Mouse (Mus musculus): ENCODE results near the gene Tssk4. TPM values are rescaled to one million over a fixed set of nuclear protein-coding genes. Genes with fewer than 3 reads are reported as not detected.

The Tssk4 gene
- total RNA-seq, 2 experiments from 2014 or later = 1.4 to 2.0 TPM

- no peak for DNase-seq (ENCODE audit: low spot score in 2 of 2)
Measured at GRCm38 (mm10) chr14:55642679-55643059, 7.3 kb upstream of the Tssk4 start.

- DNase-seq (ENCODE audit: low spot score in 2 of 2) = peak; percentile 67 to 87
Measured at GRCm38 (mm10) chr14:55643060-55643907, 6.7 kb upstream of the Tssk4 start, which contains the start of gene Tm9sf1. TSS of gene Tm9sf1 (minus strand) at chr14:55643806.

GRCm38 (mm10) chr14:55644261-55644888 lies 5.6 kb upstream of the Tssk4 start:
- DNase-seq (ENCODE audit: low spot score in 2 of 2) = no peak

- DNase-seq (ENCODE audit: low spot score in 2 of 2) = no peak
Measured at GRCm38 (mm10) chr14:55651528-55651927, 1.5 kb downstream of the Tssk4 start.

GRCm38 (mm10) chr14:55656935-55657334 lies 7.0 kb downstream of the Tssk4 start:
- no peak for DNase-seq (ENCODE audit: low spot score in 2 of 2)

GRCm38 (mm10) chr14:55658011-55658410 lies 8.0 kb downstream of the Tssk4 start:
- no peak for DNase-seq (ENCODE audit: low spot score in 2 of 2)

GRCm38 (mm10) chr14:55659960-55660573 lies 10.1 kb downstream of the Tssk4 start, which contains the start of gene Mdp1:
TSS of gene Mdp1 (minus strand) at chr14:55660508.
- DNase-seq (ENCODE audit: low spot score in 2 of 2) = peak; percentile 57 to 79

- DNase-seq (ENCODE audit: low spot score in 2 of 2) = no peak
Measured at GRCm38 (mm10) chr14:55660636-55661035, 10.7 kb downstream of the Tssk4 start.

- no peak for DNase-seq (ENCODE audit: low spot score in 2 of 2)
Measured at GRCm38 (mm10) chr14:55671486-55671832, 21.5 kb downstream of the Tssk4 start.

- peak; percentile 47 to 82 for DNase-seq (ENCODE audit: low spot score in 2 of 2)
Measured at GRCm38 (mm10) chr14:55671833-55672740, 22.1 kb downstream of the Tssk4 start, which contains the start of the genes Gmpr2 and Nedd8. TSS of gene Gmpr2 (plus strand) at chr14:55671941. TSS of gene Nedd8 (minus strand) at chr14:55672124.

GRCm38 (mm10) chr14:55672741-55673060 lies 22.7 kb downstream of the Tssk4 start:
- DNase-seq (ENCODE audit: low spot score in 2 of 2) = no peak

- DNase-seq (ENCODE audit: low spot score in 2 of 2) = no peak
Measured at GRCm38 (mm10) chr14:55677615-55678014, 27.6 kb downstream of the Tssk4 start.

GRCm38 (mm10) chr14:55681160-55682117 lies 31.5 kb downstream of the Tssk4 start, which contains the start of gene Tinf2:
TSS of gene Tinf2 (minus strand) at chr14:55681820.
- DNase-seq (ENCODE audit: low spot score in 2 of 2) = peak; percentile 84 to 89

- no peak for DNase-seq (ENCODE audit: low spot score in 2 of 2)
Measured at GRCm38 (mm10) chr14:55682118-55682493, 32.1 kb downstream of the Tssk4 start.

GRCm38 (mm10) chr14:55689433-55689832 lies 39.4 kb downstream of the Tssk4 start:
- no peak for DNase-seq (ENCODE audit: low spot score in 2 of 2)

GRCm38 (mm10) chr14:55697226-55697625 lies 47.2 kb downstream of the Tssk4 start:
- DNase-seq (ENCODE audit: low spot score in 2 of 2) = no peak

GRCm38 (mm10) chr14:55701131-55701530 lies 51.1 kb downstream of the Tssk4 start:
- DNase-seq (ENCODE audit: low spot score in 2 of 2) = no peak

All from gastrocnemius, postnatal 4 days (tissue).